Mouse (Mus musculus) CH12.LX (cell line): ENCODE results near the gene Gm10260. TPM values are rescaled to one million over a fixed set of nuclear protein-coding genes. Genes with fewer than 3 reads are reported as not detected.

Experiments used
- DNase-seq: peaks from one replicate; pipeline ENCODE4 v3.0.0-alpha.2; 2013; ENCODE audit errors: extremely low read depth
- H3K27ac ChIP-seq: 2 replicates; pipeline ENCODE4 v1.5.1; 2012; ENCODE audit warnings: low read depth, mild to moderate bottlenecking, control low read depth, moderate library complexity; ENCODE audit not compliant: insufficient read depth
- H3K27me3 ChIP-seq: replicated peaks from 2 replicates; pipeline ENCODE3; 2012; ENCODE audit warnings: inconsistent platforms
- H3K36me3 ChIP-seq, 2 experiments: replicated peaks in 1 of 2; 2 replicates each; pipeline versions ENCODE3 to v1.6.1; 2012; ENCODE audit warnings: inconsistent platforms in 1 of 2, low read length in 1 of 2, mild to moderate bottlenecking in 1 of 2, mixed read lengths in 1 of 2, moderate library complexity in 1 of 2; ENCODE audit not compliant: control insufficient read depth in 1 of 2, insufficient read depth in 1 of 2
- H3K4me1 ChIP-seq, 2 experiments: 2 replicates each; pipeline ENCODE4 v1.6.1; 2012; ENCODE audit warnings: inconsistent platforms in 1 of 2, moderate library complexity in 1 of 2; ENCODE audit not compliant: insufficient read depth in 2 of 2, control insufficient read depth in 1 of 2
- H3K4me2 ChIP-seq: 2 replicates; pipeline ENCODE4 v1.6.1; 2012; ENCODE audit warnings: low read depth, mild to moderate bottlenecking, control low read depth; ENCODE audit not compliant: poor library complexity, insufficient read depth, severe bottlenecking
- H3K4me3 ChIP-seq, 3 experiments: fragments of 150-350 bp in 1 of 3; sonication (generic) in 1 of 3; replicated peaks in 1 of 3; 2 replicates each; pipeline versions ENCODE3 to v1.5.1; 2011 to 2012; ENCODE audit warnings: low read depth in 2 of 3, low read length in 2 of 3, mild to moderate bottlenecking in 2 of 3, moderate library complexity in 2 of 3, control low read depth in 1 of 3, improper control_type of control experiment in 1 of 3, inconsistent platforms in 1 of 3, mixed read lengths in 1 of 3; ENCODE audit not compliant: poor library complexity in 1 of 3
- H3K79me2 ChIP-seq: replicated peaks from 2 replicates; pipeline ENCODE4 v1.6.1; 2012; ENCODE audit warnings: mild to moderate bottlenecking, moderate library complexity; ENCODE audit not compliant: control insufficient read depth, poor library complexity, insufficient read depth, severe bottlenecking; ENCODE audit errors: extremely low read depth
- H3K9ac ChIP-seq: 2 replicates; pipeline ENCODE4 v1.6.1; 2012; ENCODE audit warnings: low read depth, mild to moderate bottlenecking, control low read depth, moderate library complexity; ENCODE audit not compliant: insufficient read depth
- H3K9me3 ChIP-seq: replicated peaks from 2 replicates; pipeline ENCODE3; 2012; ENCODE audit warnings: low read length, inconsistent platforms, mixed read lengths
- BHLHE40 ChIP-seq: IDR thresholded peaks from 2 replicates; pipeline ENCODE4 v1.6.1; 2011; ENCODE audit warnings: mild to moderate bottlenecking, low read depth, low read length, improper control_type of control experiment
- CHD1 ChIP-seq: IDR thresholded peaks from 2 replicates; pipeline ENCODE4 v1.6.1; 2012; ENCODE audit warnings: low read depth, low read length, improper control_type of control experiment, inconsistent platforms
- CTCF ChIP-seq, 2 experiments: IDR thresholded peaks in 1 of 2; conservative IDR thresholded peaks in 1 of 2; 2 replicates each; pipeline ENCODE4 v1.5.1; 2011 to 2012; ENCODE audit warnings: low read depth in 2 of 2, low read length in 2 of 2, improper control_type of control experiment in 1 of 2, inconsistent platforms in 1 of 2, mild to moderate bottlenecking in 1 of 2, moderate library complexity in 1 of 2
- E2F4 ChIP-seq: IDR thresholded peaks from 2 replicates; pipeline ENCODE4 v1.6.1; 2011; ENCODE audit warnings: low read depth, low read length, improper control_type of control experiment; ENCODE audit not compliant: insufficient replicate concordance
- ELF1 ChIP-seq: IDR thresholded peaks from 2 replicates; pipeline ENCODE4 v1.6.1; 2014; ENCODE audit warnings: low read depth, mild to moderate bottlenecking, inconsistent platforms, low read length, improper control_type of control experiment
- IRF4 ChIP-seq: IDR thresholded peaks from 2 replicates; pipeline ENCODE4 v1.6.1; 2014; ENCODE audit warnings: low read depth, mild to moderate bottlenecking, inconsistent platforms, low read length, improper control_type of control experiment
- JUN ChIP-seq: IDR thresholded peaks from 2 replicates; pipeline ENCODE4 v1.6.1; 2011; ENCODE audit warnings: low read depth, mild to moderate bottlenecking, low read length, improper control_type of control experiment, moderate library complexity; ENCODE audit not compliant: insufficient read depth
- MAX ChIP-seq: IDR thresholded peaks from 2 replicates; pipeline ENCODE4 v1.6.1; 2011; ENCODE audit warnings: low read length, improper control_type of control experiment
- MAZ ChIP-seq: IDR thresholded peaks from 2 replicates; pipeline ENCODE4 v1.6.1; 2012; ENCODE audit warnings: low read depth, mild to moderate bottlenecking, inconsistent platforms, low read length, improper control_type of control experiment, moderate library complexity
- MEF2A ChIP-seq: IDR thresholded peaks from 2 replicates; pipeline ENCODE4 v1.6.1; 2014; ENCODE audit warnings: low read depth, mild to moderate bottlenecking, inconsistent platforms, low read length, improper control_type of control experiment, borderline replicate concordance
- MYC ChIP-seq: IDR thresholded peaks from 2 replicates; pipeline ENCODE4 v1.6.1; 2011; ENCODE audit warnings: low read depth, mild to moderate bottlenecking, improper control_type of control experiment, low read length
- NELFE ChIP-seq: IDR thresholded peaks from 2 replicates; pipeline ENCODE4 v1.6.1; 2011; ENCODE audit warnings: low read depth, low read length, improper control_type of control experiment
- POLR2AphosphoS2 ChIP-seq: IDR thresholded peaks from 2 replicates; pipeline ENCODE4 v1.6.1; 2011; ENCODE audit warnings: low read depth, low read length, improper control_type of control experiment
- RCOR1 ChIP-seq: conservative IDR thresholded peaks from 2 replicates; pipeline ENCODE4 v1.6.1; 2012; ENCODE audit warnings: low read depth, mild to moderate bottlenecking, inconsistent platforms, low read length, improper control_type of control experiment
- USF1 ChIP-seq: IDR thresholded peaks from 2 replicates; pipeline ENCODE4 v1.6.1; 2014; ENCODE audit warnings: low read depth, mild to moderate bottlenecking, inconsistent platforms, low read length, improper control_type of control experiment
- dilution Hi-C: fragments of 300-500 bp; cut with MboI; formaldehyde crosslinking; loops from 2 replicates; pipeline ENCODE4 v1.14.3; 2020; ENCODE audit warnings: low sequenced_read_pairs; ENCODE audit not compliant: extremely low pct_unique_long_range_greater_than_20kb, extremely low pct_ligation_motif_present
- in situ Hi-C: fragments of 300-500 bp; cut with MboI; formaldehyde crosslinking; loops from 3 replicates; pipeline ENCODE4 v1.14.3; 2019; ENCODE audit warnings: low sequenced_read_pairs, low pct_ligation_motif_present, low pct_unique_long_range_greater_than_20kb, mixed read lengths
- polyA plus RNA-seq: library from polyadenylated mRNA; unstranded; fragments of >175 nt; gene quantifications from 2 replicates; pipeline ENCODE4 v1.2.1, GENCODE M21; 2012; ENCODE audit warnings: low read depth; ENCODE audit not compliant: insufficient read length
- total RNA-seq, 2 experiments: library from RNA; depleted of rRNA; stranded (reverse); fragments of 300-350 nt in 1 of 2; fragments of >200 nt in 1 of 2; gene quantifications; 2 replicates each; pipeline ENCODE4 v1.2.3; 2012 to 2014

The Gm10260 gene
- total and polyA plus RNA-seq, 3 experiments: 1,620 to 5,622 (median 5,239) TPM

- TF ChIP-seq MAX: no peak
- no peak for TF ChIP-seq CHD1
- TF ChIP-seq NELFE: no peak
- TF ChIP-seq RCOR1: no peak
- TF ChIP-seq E2F4: no peak
- no peak for TF ChIP-seq MEF2A
- no peak for TF ChIP-seq IRF4
- no peak for TF ChIP-seq JUN
- no peak for TF ChIP-seq USF1
- no peak for TF ChIP-seq CTCF (conservative IDR thresholded peaks at IDR 0.05 in 1 of 2, IDR thresholded peaks at IDR 0.05 in 1 of 2; ENCODE audit: low read depth in 2 of 2, low read length in 2 of 2)
- TF ChIP-seq MYC: no peak
- TF ChIP-seq BHLHE40: no peak
- TF ChIP-seq MAZ: no peak
- TF ChIP-seq POLR2AphosphoS2: no peak
- in situ Hi-C loops: no loop called here
- dilution Hi-C loops: no loop called here
- no peak overlapping the region for H3K9ac ChIP-seq
- H3K36me3 ChIP-seq: no peaks in the 10 kb centered on the region
- no peaks in the 10 kb centered on the region for H3K27me3 ChIP-seq
- no peak for DNase-seq
- H3K27ac ChIP-seq: no peak overlapping the region
- peaks cover 23% of the 10 kb centered on the region for H3K9me3 ChIP-seq
- H3K4me2 ChIP-seq: no peak overlapping the region
- H3K4me3 ChIP-seq: no peak overlapping the region
- H3K79me2 ChIP-seq: no peaks in the 10 kb centered on the region
- H3K4me1 ChIP-seq: no peaks in the 10 kb centered on the region
Observed at GRCm38 (mm10) chr13:97768803-97769202, 8.4 kb upstream of the Gm10260 start.

- dilution Hi-C loops: no loop called here
- in situ Hi-C loops: no loop called here
- Histone ChIP-seq H3K4me1 (no peaks in the 10 kb centered on the region), H3K4me2 (no peak overlapping the region), H3K4me3 (no peak overlapping the region)
- TF ChIP-seq ELF1 (no peak), MAZ (no peak)
- TF ChIP-seq, all 38 proteins: peak for 0
- Histone ChIP-seq H3K9me3 (peaks cover 23% of the 10 kb centered on the region), H3K27me3 (no peaks in the 10 kb centered on the region), H3K27ac (no peak overlapping the region), H3K36me3 (no peaks in the 10 kb centered on the region), H3K79me2 (no peaks in the 10 kb centered on the region), H3K9ac (no peak overlapping the region)
- no peak for DNase-seq
Observed at GRCm38 (mm10) chr13:97768046-97768682, 7.7 kb upstream of the Gm10260 start.
